Mouse (Mus musculus): ENCODE measurements around the gene Rgs16. TPM values are rescaled to one million over a fixed set of nuclear protein-coding genes. Genes with fewer than 3 reads are reported as not detected.

Rgs16 gene
- polyA plus RNA-seq, 1 experiment from 2014 or later = 7.8 TPM

GRCm38 (mm10) chr1:153742374-153743155, 2.4 kb downstream of the Rgs16 start:
- peaks cover 6% of the 10 kb centered on the region for H3K4me1 ChIP-seq (replicated peaks; ENCODE audit: control insufficient read depth, insufficient read depth, low read length)
- H3K9ac ChIP-seq (ENCODE audit: low read depth, low read length) = peak overlapping the region; percentile 24; the same call in 1 of the 2 replicates
- peak; percentile 86 for DNase-seq (ENCODE audit: low spot score)
- WGBS = 67% methylated on average over 11 of the region's 11 CpGs
- no peak for ATAC-seq (ENCODE audit: low FRiP score)
- H3K4me2 ChIP-seq (replicated peaks; ENCODE audit: low read depth, low read length) = peak overlapping the region; percentile 68
- H3K9me3 ChIP-seq (ENCODE audit: control insufficient read depth, low read length) = no peaks in the 10 kb centered on the region
- H3K27me3 ChIP-seq (ENCODE audit: control insufficient read depth, insufficient read depth, low read length) = peaks cover 6% of the 10 kb centered on the region
- no peak overlapping the region for H3K27ac ChIP-seq (ENCODE audit: low read depth, low read length)
- no peak overlapping the region; the same call in 1 of the 2 replicates for H3K4me3 ChIP-seq (ENCODE audit: low read depth, low read length)
- no peaks in the 10 kb centered on the region for H3K36me3 ChIP-seq (ENCODE audit: control insufficient read depth, insufficient read depth, low read length)

GRCm38 (mm10) chr1:153746119-153746670, 6.0 kb downstream of the Rgs16 start:
- no peaks in the 10 kb centered on the region for H3K27me3 ChIP-seq (ENCODE audit: control insufficient read depth, insufficient read depth, low read length)
- peaks cover 12% of the 10 kb centered on the region for H3K4me1 ChIP-seq (replicated peaks; ENCODE audit: control insufficient read depth, insufficient read depth, low read length)
- H3K9ac ChIP-seq (ENCODE audit: low read depth, low read length) = 0 out of 2 replicates have a peak overlapping the region, but pooled peaks have one; percentile 19
- DNase-seq (ENCODE audit: low spot score) (peak; percentile 54), ATAC-seq (ENCODE audit: low FRiP score) (peak; percentile 43; the same call in 1 of the 2 replicates)
- H3K27ac ChIP-seq (ENCODE audit: low read depth, low read length) = no peak overlapping the region
- no peak overlapping the region for H3K4me3 ChIP-seq (ENCODE audit: low read depth, low read length)
- H3K36me3 ChIP-seq (ENCODE audit: control insufficient read depth, insufficient read depth, low read length) = no peaks in the 10 kb centered on the region
- H3K4me2 ChIP-seq (replicated peaks; ENCODE audit: low read depth, low read length) = no peak overlapping the region
- no peaks in the 10 kb centered on the region for H3K9me3 ChIP-seq (ENCODE audit: control insufficient read depth, low read length)
- WGBS = 68% methylated on average over 14 of the region's 14 CpGs

GRCm38 (mm10) chr1:153746728-153747127, 6.6 kb downstream of the Rgs16 start:
- peaks cover 12% of the 10 kb centered on the region for H3K4me1 ChIP-seq (replicated peaks; ENCODE audit: control insufficient read depth, insufficient read depth, low read length)
- no peak overlapping the region for H3K4me3 ChIP-seq (ENCODE audit: low read depth, low read length)
- 0 out of 2 replicates have a peak, but pooled peaks have one; percentile 20 for ATAC-seq (ENCODE audit: low FRiP score)
- WGBS = 4% methylated on average over 12 of the region's 12 CpGs
- no peaks in the 10 kb centered on the region for H3K27me3 ChIP-seq (ENCODE audit: control insufficient read depth, insufficient read depth, low read length)
- 0 out of 2 replicates have a peak overlapping the region, but pooled peaks have one; percentile 19 for H3K9ac ChIP-seq (ENCODE audit: low read depth, low read length)
- no peak overlapping the region for H3K27ac ChIP-seq (ENCODE audit: low read depth, low read length)
- DNase-seq (ENCODE audit: low spot score) = peak; percentile 89
- H3K9me3 ChIP-seq (ENCODE audit: control insufficient read depth, low read length) = no peaks in the 10 kb centered on the region
- H3K4me2 ChIP-seq (replicated peaks; ENCODE audit: low read depth, low read length) = no peak overlapping the region
- H3K36me3 ChIP-seq (ENCODE audit: control insufficient read depth, insufficient read depth, low read length) = no peaks in the 10 kb centered on the region

GRCm38 (mm10) chr1:153747861-153748530, 7.8 kb downstream of the Rgs16 start:
- Histone ChIP-seq H3K36me3 (ENCODE audit: control insufficient read depth, insufficient read depth, low read length) (no peaks in the 10 kb centered on the region), H3K4me2 (replicated peaks; ENCODE audit: low read depth, low read length) (peak overlapping the region; percentile 17; the same call in 1 of the 2 replicates), H3K9ac (ENCODE audit: low read depth, low read length) (no peak overlapping the region), H3K27ac (ENCODE audit: low read depth, low read length) (no peak overlapping the region), H3K4me3 (ENCODE audit: low read depth, low read length) (no peak overlapping the region), H3K4me1 (replicated peaks; ENCODE audit: control insufficient read depth, insufficient read depth, low read length) (peaks cover 9% of the 10 kb centered on the region), H3K27me3 (ENCODE audit: control insufficient read depth, insufficient read depth, low read length) (no peaks in the 10 kb centered on the region), H3K9me3 (ENCODE audit: control insufficient read depth, low read length) (no peaks in the 10 kb centered on the region)
- 78% methylated on average over 12 of the region's 12 CpGs for WGBS
- DNase-seq (ENCODE audit: low spot score) (no peak), ATAC-seq (ENCODE audit: low FRiP score) (no peak)

GRCm38 (mm10) chr1:153748549-153748948, 8.4 kb downstream of the Rgs16 start:
- DNase-seq (ENCODE audit: low spot score) (peak; percentile 74), ATAC-seq (ENCODE audit: low FRiP score) (peak; percentile 33)
- Histone ChIP-seq H3K4me3 (ENCODE audit: low read depth, low read length) (no peak overlapping the region), H3K27ac (ENCODE audit: low read depth, low read length) (no peak overlapping the region), H3K4me2 (replicated peaks; ENCODE audit: low read depth, low read length) (peak overlapping the region; percentile 17), H3K9ac (ENCODE audit: low read depth, low read length) (no peak overlapping the region), H3K9me3 (ENCODE audit: control insufficient read depth, low read length) (no peaks in the 10 kb centered on the region), H3K27me3 (ENCODE audit: control insufficient read depth, insufficient read depth, low read length) (no peaks in the 10 kb centered on the region), H3K4me1 (replicated peaks; ENCODE audit: control insufficient read depth, insufficient read depth, low read length) (peaks cover 9% of the 10 kb centered on the region), H3K36me3 (ENCODE audit: control insufficient read depth, insufficient read depth, low read length) (no peaks in the 10 kb centered on the region)
- WGBS = 4% methylated on average over 1 of the region's 1 CpGs

- Histone ChIP-seq H3K9ac (ENCODE audit: low read depth, low read length) (peak within 1 kb of the TSS; percentile 85), H3K4me1 (replicated peaks; ENCODE audit: control insufficient read depth, insufficient read depth, low read length) (peaks cover 9% of the 10 kb centered on the region), H3K4me3 (ENCODE audit: low read depth, low read length) (peak within 1 kb of the TSS; percentile 23), H3K27ac (ENCODE audit: low read depth, low read length) (peak within 1 kb of the TSS; percentile 74; the same call in 1 of the 2 replicates), H3K9me3 (ENCODE audit: control insufficient read depth, low read length) (no peaks in the 10 kb centered on the region), H3K27me3 (ENCODE audit: control insufficient read depth, insufficient read depth, low read length) (no peaks in the 10 kb centered on the region), H3K36me3 (ENCODE audit: control insufficient read depth, insufficient read depth, low read length) (no peaks in the 10 kb centered on the region), H3K4me2 (replicated peaks; ENCODE audit: low read depth, low read length) (peak within 1 kb of the TSS; percentile 33)
- DNase-seq (ENCODE audit: low spot score) = peak; percentile 87
- WGBS = 5% methylated on average over 18 of the region's 18 CpGs
- ATAC-seq (ENCODE audit: low FRiP score) = peak; percentile 60
Measured at GRCm38 (mm10) chr1:153749211-153749801, 9.2 kb downstream of the Rgs16 start, which contains the start of gene Rnasel. TSS of gene Rnasel (plus strand) at chr1:153749426.

- 72% methylated on average over 6 of the region's 6 CpGs for WGBS
- Histone ChIP-seq H3K27ac (ENCODE audit: low read depth, low read length) (no peak overlapping the region), H3K4me3 (ENCODE audit: low read depth, low read length) (peak overlapping the region; percentile 23), H3K4me2 (replicated peaks; ENCODE audit: low read depth, low read length) (peak overlapping the region; percentile 33), H3K4me1 (replicated peaks; ENCODE audit: control insufficient read depth, insufficient read depth, low read length) (peaks cover 9% of the 10 kb centered on the region), H3K27me3 (ENCODE audit: control insufficient read depth, insufficient read depth, low read length) (no peaks in the 10 kb centered on the region), H3K36me3 (ENCODE audit: control insufficient read depth, insufficient read depth, low read length) (no peaks in the 10 kb centered on the region), H3K9ac (ENCODE audit: low read depth, low read length) (peak overlapping the region; percentile 85), H3K9me3 (ENCODE audit: control insufficient read depth, low read length) (no peaks in the 10 kb centered on the region)
- DNase-seq (ENCODE audit: low spot score) = no peak
- 0 out of 2 replicates have a peak, but pooled peaks have one; percentile 4 for ATAC-seq (ENCODE audit: low FRiP score)
Measured at GRCm38 (mm10) chr1:153750054-153750453, 9.9 kb downstream of the Rgs16 start.

- Histone ChIP-seq H3K4me3 (ENCODE audit: low read depth, low read length) (no peak overlapping the region), H3K27ac (ENCODE audit: low read depth, low read length) (no peak overlapping the region), H3K9ac (ENCODE audit: low read depth, low read length) (no peak overlapping the region), H3K4me2 (replicated peaks; ENCODE audit: low read depth, low read length) (no peak overlapping the region), H3K27me3 (ENCODE audit: control insufficient read depth, insufficient read depth, low read length) (no peaks in the 10 kb centered on the region), H3K36me3 (ENCODE audit: control insufficient read depth, insufficient read depth, low read length) (no peaks in the 10 kb centered on the region), H3K9me3 (ENCODE audit: control insufficient read depth, low read length) (no peaks in the 10 kb centered on the region), H3K4me1 (replicated peaks; ENCODE audit: control insufficient read depth, insufficient read depth, low read length) (peaks cover 9% of the 10 kb centered on the region)
- WGBS = 56% methylated on average over 13 of the region's 13 CpGs
- no peak for ATAC-seq (ENCODE audit: low FRiP score)
- no peak for DNase-seq (ENCODE audit: low spot score)
Measured at GRCm38 (mm10) chr1:153751763-153752301, 11.7 kb downstream of the Rgs16 start.
